Mouse (Mus musculus): ENCODE measurements around the gene Irf5. TPM values are rescaled to one million over a fixed set of nuclear protein-coding genes. Genes with fewer than 3 reads are reported as not detected.

Irf5 gene
- polyA plus RNA-seq, 2 experiments, result 5.7 to 6.8 TPM

- 62% methylated on average over 1 of the region's 1 CpGs for WGBS (ENCODE audit: insufficient replicate concordance)
- Histone ChIP-seq H3K27me3 (ENCODE audit: control insufficient read depth, insufficient read depth, low read length) (peaks cover 15% of the 10 kb centered on the region), H3K4me1 (replicated peaks; ENCODE audit: control insufficient read depth in 2 of 2, insufficient read depth in 2 of 2, low read length in 1 of 2) (peaks cover 0 to 7% of the 10 kb centered on the region in 2 experiments; a peak in 2 of 4 replicates), H3K9me3 (ENCODE audit: control insufficient read depth, low read length) (no peaks in the 10 kb centered on the region), H3K27ac (no peak overlapping the region), H3K4me2 (ENCODE audit: low read depth) (no peak overlapping the region), H3K4me3 (ENCODE audit: insufficient read depth in 1 of 2, low read depth in 2 of 2, low read length in 2 of 2) (no peak overlapping the region), H3K9ac (replicated peaks) (no peak overlapping the region), H3K36me3 (replicated peaks; ENCODE audit: control insufficient read depth, insufficient read depth, low read depth) (no peaks in the 10 kb centered on the region)
- no peak for DNase-seq (ENCODE audit: low read depth in 3 of 3, low spot score in 3 of 3)
- ATAC-seq (ENCODE audit: insufficient read depth), result no peak
- TF ChIP-seq EP300 (IDR thresholded peaks at IDR 0.05; ENCODE audit: low read depth), result no peak
- peak; percentile 52 for TF ChIP-seq CTCF (IDR thresholded peaks at IDR 0.05; ENCODE audit: low read depth)
These were observed 24.8 kb upstream of the Irf5 start for GRCm38 (mm10) chr6:29501599-29501998.

- Histone ChIP-seq H3K4me3 (ENCODE audit: insufficient read depth in 1 of 2, low read depth in 2 of 2, low read length in 2 of 2) (no peak overlapping the region), H3K9me3 (ENCODE audit: control insufficient read depth, low read length) (no peaks in the 10 kb centered on the region), H3K4me1 (replicated peaks; ENCODE audit: control insufficient read depth in 2 of 2, insufficient read depth in 2 of 2, low read length in 1 of 2) (peaks cover 0 to 7% of the 10 kb centered on the region in 2 experiments; a peak in 2 of 4 replicates), H3K9ac (replicated peaks) (no peak overlapping the region), H3K4me2 (ENCODE audit: low read depth) (no peak overlapping the region), H3K27me3 (ENCODE audit: control insufficient read depth, insufficient read depth, low read length) (peaks cover 29% of the 10 kb centered on the region), H3K36me3 (replicated peaks; ENCODE audit: control insufficient read depth, insufficient read depth, low read depth) (no peaks in the 10 kb centered on the region), H3K27ac (no peak overlapping the region)
- 79% methylated on average over 5 of the region's 5 CpGs for WGBS (ENCODE audit: insufficient replicate concordance)
- ATAC-seq (ENCODE audit: insufficient read depth), result no peak
- TF ChIP-seq EP300 (IDR thresholded peaks at IDR 0.05; ENCODE audit: low read depth) (no peak), CTCF (IDR thresholded peaks at IDR 0.05; ENCODE audit: low read depth) (peak; percentile 37)
- DNase-seq (ENCODE audit: low read depth in 3 of 3, low spot score in 3 of 3), result no peak
These were observed 20.9 kb upstream of the Irf5 start for GRCm38 (mm10) chr6:29505493-29505892.

GRCm38 (mm10) chr6:29506834-29507233 is 19.6 kb upstream of the Irf5 start:
- Histone ChIP-seq H3K9me3 (ENCODE audit: control insufficient read depth, low read length) (no peaks in the 10 kb centered on the region), H3K4me1 (replicated peaks; ENCODE audit: control insufficient read depth in 2 of 2, insufficient read depth in 2 of 2, low read length in 1 of 2) (no peaks in the 10 kb centered on the region), H3K4me2 (ENCODE audit: low read depth) (peak overlapping the region; percentile 56), H3K36me3 (replicated peaks; ENCODE audit: control insufficient read depth, insufficient read depth, low read depth) (no peaks in the 10 kb centered on the region), H3K4me3 (ENCODE audit: insufficient read depth in 1 of 2, low read depth in 2 of 2, low read length in 2 of 2) (no peak overlapping the region; a peak in 1 of 4 replicates), H3K27me3 (ENCODE audit: control insufficient read depth, insufficient read depth, low read length) (peaks cover 29% of the 10 kb centered on the region), H3K27ac (no peak overlapping the region), H3K9ac (replicated peaks) (no peak overlapping the region)
- DNase-seq (ENCODE audit: low read depth in 3 of 3, low spot score in 3 of 3) (no peak), ATAC-seq (ENCODE audit: insufficient read depth) (no peak)
- WGBS (ENCODE audit: insufficient replicate concordance), result 21% methylated on average over 8 of the region's 8 CpGs
- no peak for TF ChIP-seq EP300 (IDR thresholded peaks at IDR 0.05; ENCODE audit: low read depth)
- TF ChIP-seq CTCF (IDR thresholded peaks at IDR 0.05; ENCODE audit: low read depth), result no peak

GRCm38 (mm10) chr6:29507447-29508309 is 18.7 kb upstream of the Irf5 start, which contains the start of gene Kcp:
TSS of gene Kcp (minus strand) at chr6:29507952.
- H3K4me3 ChIP-seq (ENCODE audit: insufficient read depth in 1 of 2, low read depth in 2 of 2, low read length in 2 of 2), result peak within 1 kb of the TSS; percentile 41 to 53
- no peaks in the 10 kb centered on the region for H3K36me3 ChIP-seq (replicated peaks; ENCODE audit: control insufficient read depth, insufficient read depth, low read depth)
- no peak within 1 kb of the TSS for H3K9ac ChIP-seq (replicated peaks)
- WGBS (ENCODE audit: insufficient replicate concordance), result 2% methylated on average over 46 of the region's 47 CpGs
- TF ChIP-seq CTCF (IDR thresholded peaks at IDR 0.05; ENCODE audit: low read depth) (no peak), EP300 (IDR thresholded peaks at IDR 0.05; ENCODE audit: low read depth) (no peak)
- no peak for ATAC-seq (ENCODE audit: insufficient read depth)
- H3K27ac ChIP-seq, result no peak within 1 kb of the TSS
- DNase-seq (ENCODE audit: low read depth in 3 of 3, low spot score in 3 of 3), result no peak
- H3K9me3 ChIP-seq (ENCODE audit: control insufficient read depth, low read length), result no peaks in the 10 kb centered on the region
- peak within 1 kb of the TSS; percentile 56 for H3K4me2 ChIP-seq (ENCODE audit: low read depth)
- peaks cover 0 to under 1% of the 10 kb centered on the region in 2 experiments; a peak in 1 of 4 replicates for H3K4me1 ChIP-seq (replicated peaks; ENCODE audit: control insufficient read depth in 2 of 2, insufficient read depth in 2 of 2, low read length in 1 of 2)
- H3K27me3 ChIP-seq (ENCODE audit: control insufficient read depth, insufficient read depth, low read length), result peaks cover 29% of the 10 kb centered on the region

- no peaks in the 10 kb centered on the region for H3K36me3 ChIP-seq (replicated peaks; ENCODE audit: control insufficient read depth, insufficient read depth, low read depth)
- H3K9me3 ChIP-seq (ENCODE audit: control insufficient read depth, low read length), result no peaks in the 10 kb centered on the region
- no peak overlapping the region for H3K4me2 ChIP-seq (ENCODE audit: low read depth)
- H3K4me1 ChIP-seq (replicated peaks; ENCODE audit: control insufficient read depth in 2 of 2, insufficient read depth in 2 of 2, low read length in 1 of 2), result peaks cover 0 to 4% of the 10 kb centered on the region in 2 experiments; a peak in 2 of 4 replicates
- ATAC-seq (ENCODE audit: insufficient read depth) (no peak), DNase-seq (ENCODE audit: low read depth in 3 of 3, low spot score in 3 of 3) (no peak)
- TF ChIP-seq EP300 (IDR thresholded peaks at IDR 0.05; ENCODE audit: low read depth) (no peak), CTCF (IDR thresholded peaks at IDR 0.05; ENCODE audit: low read depth) (no peak)
- no peak overlapping the region for H3K27ac ChIP-seq
- H3K27me3 ChIP-seq (ENCODE audit: control insufficient read depth, insufficient read depth, low read length), result peaks cover 29% of the 10 kb centered on the region
- H3K9ac ChIP-seq (replicated peaks), result no peak overlapping the region
- 53% methylated on average over 2 of the region's 2 CpGs for WGBS (ENCODE audit: insufficient replicate concordance)
- H3K4me3 ChIP-seq (ENCODE audit: insufficient read depth in 1 of 2, low read depth in 2 of 2, low read length in 2 of 2), result no peak overlapping the region
These were observed 17.3 kb upstream of the Irf5 start for GRCm38 (mm10) chr6:29509086-29509485.

Data from liver, embryonic 14.5 days (tissue).